Comparison of ENCODE assay signal across 24 mouse cellular contexts in the genomic region with DNA sequence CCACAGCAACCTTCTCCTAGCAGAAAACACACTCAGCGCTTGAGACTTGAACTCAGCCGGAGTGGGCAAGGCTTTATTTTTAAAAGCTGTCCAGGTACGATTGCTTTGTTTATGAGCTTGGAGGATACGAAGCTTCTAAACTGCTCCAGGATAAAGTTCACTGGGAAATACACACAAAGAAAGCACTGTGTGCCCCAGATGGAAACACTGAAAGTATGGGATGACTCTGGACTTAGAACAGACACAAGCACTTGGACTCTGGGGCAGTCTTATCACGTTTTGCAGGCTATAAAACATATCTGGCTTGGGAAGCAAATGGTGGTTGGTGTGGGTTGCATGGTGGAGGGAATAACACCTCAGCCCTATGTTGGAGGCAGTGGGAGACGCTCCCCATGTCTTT. TPM values are rescaled to one million over a fixed set of nuclear protein-coding genes. Genes with fewer than 3 reads are reported as not detected.
DNase-seq lines count a peak whose midpoint lies in the region; ATAC-seq and TF ChIP-seq lines count a peak whose summit lies in the region.
"Had no signal": no experiment of that assay in that cellular context is flagged by ENCODE, and none has a peak within 500 bp of the region (broad histone marks: within the 10 kb centered on the region; RNA-seq: fewer than 3 reads in every experiment).

No protein-coding gene starts in this region.

- H3K27ac ChIP-seq in intestine, embryonic 14.5 days (ENCODE audit: low read depth), result peak overlapping the region; percentile 22; the same call in 1 of the 2 replicates
- H3K27ac ChIP-seq in intestine, embryonic 16.5 days (ENCODE audit: low read length), result peak overlapping the region; percentile 92
- H3K27ac ChIP-seq in kidney, postnatal 0 days, result peak overlapping the region; percentile 77
- H3K27ac ChIP-seq in forebrain, embryonic 13.5 days, result no peak overlapping the region
- H3K27ac ChIP-seq: embryonic facial prominence, embryonic 10.5 days; embryonic facial prominence, embryonic 15.5 days; forebrain, embryonic 15.5 days; liver, embryonic 15.5 days; midbrain, embryonic 15.5 days; neural tube, embryonic 15.5 days had no signal

- TF ChIP-seq CTCF in kidney, postnatal 0 days (IDR thresholded peaks at IDR 0.05; ENCODE audit: low read depth), result no peak

- H3K36me3 ChIP-seq in intestine, embryonic 14.5 days (ENCODE audit: control insufficient read depth, insufficient read depth, low read length), result no peaks in the 10 kb centered on the region
- H3K36me3 ChIP-seq in intestine, embryonic 16.5 days (ENCODE audit: control insufficient read depth, insufficient read depth, low read length), result no peaks in the 10 kb centered on the region
- no peaks in the 10 kb centered on the region for H3K36me3 ChIP-seq in kidney, postnatal 0 days (ENCODE audit: insufficient read depth, low read length)
- no peaks in the 10 kb centered on the region for H3K36me3 ChIP-seq in forebrain, embryonic 13.5 days (ENCODE audit: poor library complexity, severe bottlenecking)
- H3K36me3 ChIP-seq: embryonic facial prominence, embryonic 10.5 days; embryonic facial prominence, embryonic 15.5 days; forebrain, embryonic 15.5 days; liver, embryonic 15.5 days; midbrain, embryonic 15.5 days; neural tube, embryonic 15.5 days had no signal

- no peak overlapping the region for H3K9ac ChIP-seq in intestine, embryonic 14.5 days (ENCODE audit: low read length)
- no peak overlapping the region for H3K9ac ChIP-seq in intestine, embryonic 16.5 days (ENCODE audit: low read depth, low read length)
- no peak overlapping the region for H3K9ac ChIP-seq in kidney, postnatal 0 days (ENCODE audit: low read depth, low read length)
- no peak overlapping the region for H3K9ac ChIP-seq in forebrain, embryonic 13.5 days
- H3K9ac ChIP-seq: embryonic facial prominence, embryonic 15.5 days; forebrain, embryonic 15.5 days; liver, embryonic 15.5 days; lung, embryonic 14.5 days; midbrain, embryonic 15.5 days; neural tube, embryonic 15.5 days had no signal

- WGBS in intestine, embryonic 14.5 days, result 55% methylated on average over 6 of the region's 6 CpGs
- 51% methylated on average over 6 of the region's 6 CpGs for WGBS in intestine, embryonic 16.5 days
- WGBS in kidney, postnatal 0 days, result 45% methylated on average over 6 of the region's 6 CpGs
- WGBS in forebrain, embryonic 13.5 days, result 83% methylated on average over 6 of the region's 6 CpGs

- H3K4me1 ChIP-seq in intestine, embryonic 14.5 days (replicated peaks; ENCODE audit: control insufficient read depth, insufficient read depth, low read length), result peaks cover 4% of the 10 kb centered on the region; the same call in 1 of the 2 replicates
- peaks cover 21% of the 10 kb centered on the region for H3K4me1 ChIP-seq in intestine, embryonic 16.5 days (ENCODE audit: control insufficient read depth, insufficient read depth, low read length)
- H3K4me1 ChIP-seq in kidney, postnatal 0 days (replicated peaks; ENCODE audit: insufficient read depth, low read length), result peaks cover 8% of the 10 kb centered on the region; the same call in 1 of the 2 replicates
- peaks cover 21% of the 10 kb centered on the region for H3K4me1 ChIP-seq in forebrain, embryonic 13.5 days

- ATAC-seq in intestine, embryonic 14.5 days (replicated peaks; ENCODE audit: low FRiP score, low TSS enrichment, low read depth), result no peak
- ATAC-seq in intestine, embryonic 16.5 days, result peak; percentile 55
- no peak for ATAC-seq in kidney, postnatal 0 days (replicated peaks; ENCODE audit: low FRiP score, low read depth)
- ATAC-seq in forebrain, embryonic 13.5 days, result no peak
- ATAC-seq: CD4-positive, CD25-positive, alpha-beta regulatory T cell, adult 4 months; forebrain, embryonic 15.5 days; hindbrain, embryonic 16.5 days; midbrain, embryonic 15.5 days had no signal

- no peaks in the 10 kb centered on the region for H3K9me3 ChIP-seq in intestine, embryonic 14.5 days (ENCODE audit: control insufficient read depth, low read length)
- H3K9me3 ChIP-seq in intestine, embryonic 16.5 days (ENCODE audit: control insufficient read depth, low read length), result no peaks in the 10 kb centered on the region
- no peaks in the 10 kb centered on the region for H3K9me3 ChIP-seq in kidney, postnatal 0 days (replicated peaks; ENCODE audit: low read length)
- H3K9me3 ChIP-seq in forebrain, embryonic 13.5 days (replicated peaks), result no peaks in the 10 kb centered on the region
- H3K9me3 ChIP-seq: embryonic facial prominence, embryonic 10.5 days; embryonic facial prominence, embryonic 15.5 days; forebrain, embryonic 15.5 days; liver, embryonic 15.5 days; midbrain, embryonic 15.5 days; neural tube, embryonic 15.5 days had no signal

- no peak overlapping the region for H3K4me3 ChIP-seq in intestine, embryonic 14.5 days (ENCODE audit: low read depth, low read length)
- no peak overlapping the region for H3K4me3 ChIP-seq in intestine, embryonic 16.5 days (ENCODE audit: low read length)
- no peak overlapping the region for H3K4me3 ChIP-seq in kidney, postnatal 0 days (replicated peaks; ENCODE audit: low read depth, low read length)
- no peak overlapping the region for H3K4me3 ChIP-seq in forebrain, embryonic 13.5 days
- H3K4me3 ChIP-seq: embryonic facial prominence, embryonic 10.5 days; embryonic facial prominence, embryonic 15.5 days; forebrain, embryonic 15.5 days; liver, embryonic 15.5 days; midbrain, embryonic 15.5 days; neural tube, embryonic 15.5 days had no signal

- H3K4me2 ChIP-seq in intestine, embryonic 14.5 days (ENCODE audit: low read length), result no peak overlapping the region
- H3K4me2 ChIP-seq in intestine, embryonic 16.5 days (ENCODE audit: low read depth, low read length), result peak overlapping the region; percentile 82; the same call in 1 of the 2 replicates
- H3K4me2 ChIP-seq in kidney, postnatal 0 days (ENCODE audit: low read length), result no peak overlapping the region
- H3K4me2 ChIP-seq in forebrain, embryonic 13.5 days, result no peak overlapping the region
- H3K4me2 ChIP-seq: embryonic facial prominence, embryonic 15.5 days; forebrain, embryonic 15.5 days; liver, embryonic 15.5 days; lung, embryonic 14.5 days; midbrain, embryonic 15.5 days; neural tube, embryonic 15.5 days had no signal

- 0 out of 2 replicates have a peak, but pooled peaks cover 3% of the 10 kb centered on the region for H3K27me3 ChIP-seq in intestine, embryonic 14.5 days (replicated peaks; ENCODE audit: control insufficient read depth, insufficient read depth, low read length)
- H3K27me3 ChIP-seq in intestine, embryonic 16.5 days (replicated peaks; ENCODE audit: control insufficient read depth, insufficient read depth, low read length), result no peaks in the 10 kb centered on the region
- no peaks in the 10 kb centered on the region for H3K27me3 ChIP-seq in kidney, postnatal 0 days (ENCODE audit: insufficient read depth, low read length)
- H3K27me3 ChIP-seq in forebrain, embryonic 13.5 days, result peaks cover 39% of the 10 kb centered on the region
- H3K27me3 ChIP-seq: embryonic facial prominence, embryonic 15.5 days had no signal

- no peak for DNase-seq in intestine, embryonic 14.5 days (ENCODE audit: low spot score)
- peak; percentile 22 to 47 for DNase-seq in kidney, adult 8-10 months
- DNase-seq in kidney, postnatal 0 days (ENCODE audit: low spot score), result peak; percentile 15
- no peak for DNase-seq in adrenal gland, adult (ENCODE audit: inconsistent age in 2 of 2, low spot score in 1 of 2)
- no peak for DNase-seq in cerebellum, adult 9-11 months
- no peak for DNase-seq in right cerebral cortex, postnatal 4 days
- DNase-seq: cerebellum, adult 11-12 months; heart, postnatal 14 days; layer of hippocampus, postnatal 36 days; lung, embryonic 14.5 days; lung, postnatal 14 days; right cerebral cortex, postnatal 25 days; thymus, adult 2 months; thymus, postnatal 4 days had no signal

RNA-seq across cellular contexts. Expression of gene Baiap2l1, which starts 2.0 kb away (rescaled TPM):
- 12.6 and 16.7 TPM in 2 replicates for polyA plus RNA-seq in intestine, embryonic 14.5 days (2014; fragmentation: Nextera tagmentation; extraction: Ambion mirVana)
- 32.0 and 37.2 TPM in 2 replicates for polyA plus RNA-seq in intestine, embryonic 16.5 days (2015; fragmentation: Nextera tagmentation; extraction: Ambion mirVana)
- 14.0 and 14.9 TPM in 2 replicates for polyA plus RNA-seq in kidney, postnatal 0 days (2015; fragmentation: Nextera tagmentation; extraction: Ambion mirVana)
- 1.3 and 1.7 TPM in 2 replicates for polyA plus RNA-seq in forebrain, embryonic 13.5 days (2015; fragmentation: Nextera tagmentation; extraction: Ambion mirVana)

Comparison
In these comparisons a context has a peak if more than half of its experiments do, and no peak if none do; other contexts are left out.
1. DNase-seq: peak in kidney, adult 8-10 months (2 of 2) and kidney, postnatal 0 days (single experiment); none in intestine, embryonic 14.5 days (single experiment), adrenal gland, adult (0 of 2), cerebellum, adult 9-11 months (single experiment) and right cerebral cortex, postnatal 4 days (single experiment).